Mouse (Mus musculus) kidney, embryonic 16.5 days (tissue): ENCODE measurements around the gene Traf3ip1. TPM values are rescaled to one million over a fixed set of nuclear protein-coding genes. Genes with fewer than 3 reads are reported as not detected.
A peak's percentile ranks its signal among the peaks of the same experiment; 100 is the strongest.

Source experiments
- ATAC-seq: fragments of 200-750 bp; cut with Nextera tagmentation; 2 replicates; pipeline ENCODE4 v1.8.0; 2017; ENCODE audit warnings: moderate TSS enrichment; ENCODE audit not compliant: low FRiP score, low TSS enrichment
- H3K27ac ChIP-seq: fragments of 300-500 bp; sonication (generic); 2 replicates; pipeline ENCODE4 v1.5.1; 2014; ENCODE audit warnings: low read length
- H3K27me3 ChIP-seq: fragments of 300-500 bp; sonication (generic); 2 replicates; pipeline ENCODE4 v1.6.1; 2014; ENCODE audit warnings: low read length, control low read depth, mixed read lengths; ENCODE audit not compliant: insufficient read depth
- H3K36me3 ChIP-seq: fragments of 300-500 bp; sonication (generic); 2 replicates; pipeline ENCODE4 v1.6.1; 2014; ENCODE audit warnings: low read length, control low read depth, mixed read lengths; ENCODE audit not compliant: insufficient read depth
- H3K4me1 ChIP-seq: fragments of 300-500 bp; sonication (generic); 2 replicates; pipeline ENCODE4 v1.6.1; 2014; ENCODE audit warnings: low read length, control low read depth, mixed read lengths; ENCODE audit not compliant: insufficient read depth
- H3K4me2 ChIP-seq: fragments of 300-500 bp; sonication (generic); replicated peaks from 2 replicates; pipeline ENCODE4 v1.6.1; 2014; ENCODE audit warnings: low read depth, low read length
- H3K4me3 ChIP-seq: fragments of 300-500 bp; sonication (generic); 2 replicates; pipeline ENCODE4 v1.5.1; 2014; ENCODE audit warnings: mild to moderate bottlenecking, low read length
- H3K9ac ChIP-seq: fragments of 300-500 bp; sonication (generic); replicated peaks from 2 replicates; pipeline ENCODE4 v1.6.1; 2014; ENCODE audit warnings: low read length
- H3K9me3 ChIP-seq: fragments of 300-500 bp; sonication (generic); 2 replicates; pipeline ENCODE4 v1.6.1; 2016; ENCODE audit warnings: low read length, control low read depth
- WGBS: fragments of 180-500 bp; shearing (Covaris S2); extraction: QIAGEN DNeasy Blood & Tissue Kit; methylation state at CpG from one replicate; pipeline ENCODE4 v1.1.7; 2014; 5-methylcytosine and 5-hydroxymethylcytosine counted together
- polyA plus RNA-seq: library from polyadenylated mRNA; unstranded; fragments of >200 nt; fragmentation: Nextera tagmentation; extraction: Ambion mirVana; gene quantifications from 2 replicates; pipeline ENCODE4 v1.2.1, GENCODE M21; 2015

Gene Traf3ip1
- polyA plus RNA-seq, 1 experiment from 2014 or later, result 10.7 TPM

- H3K4me2 ChIP-seq, result no peak overlapping the region
- 90% methylated on average over 6 of the region's 6 CpGs for WGBS
- H3K9ac ChIP-seq, result no peak overlapping the region
- H3K9me3 ChIP-seq, result no peaks in the 10 kb centered on the region
- 0 out of 2 replicates have a peak, but pooled peaks cover 2% of the 10 kb centered on the region for H3K36me3 ChIP-seq
- H3K27me3 ChIP-seq, result no peaks in the 10 kb centered on the region
- H3K27ac ChIP-seq, result no peak overlapping the region
- no peak for ATAC-seq
- no peak overlapping the region for H3K4me3 ChIP-seq
- H3K4me1 ChIP-seq, result no peaks in the 10 kb centered on the region
Measured at GRCm38 (mm10) chr1:91561226-91561625, 66.8 kb downstream of the Traf3ip1 start.

GRCm38 (mm10) chr1:91562977-91563590, 68.6 kb downstream of the Traf3ip1 start:
- Histone ChIP-seq H3K27me3 (no peaks in the 10 kb centered on the region), H3K27ac (no peak overlapping the region), H3K36me3 (no peaks in the 10 kb centered on the region), H3K4me2 (no peak overlapping the region), H3K9ac (no peak overlapping the region), H3K4me1 (no peaks in the 10 kb centered on the region), H3K4me3 (no peak overlapping the region), H3K9me3 (no peaks in the 10 kb centered on the region)
- WGBS, result 85% methylated on average over 4 of the region's 4 CpGs
- ATAC-seq, result no peak

- no peak overlapping the region for H3K9ac ChIP-seq
- no peaks in the 10 kb centered on the region for H3K9me3 ChIP-seq
- WGBS, result 76% methylated on average over 3 of the region's 3 CpGs
- no peak overlapping the region for H3K4me2 ChIP-seq
- no peak overlapping the region for H3K4me3 ChIP-seq
- no peaks in the 10 kb centered on the region for H3K27me3 ChIP-seq
- no peaks in the 10 kb centered on the region for H3K4me1 ChIP-seq
- no peaks in the 10 kb centered on the region for H3K36me3 ChIP-seq
- ATAC-seq, result no peak; the same call in 1 of the 2 replicates
- H3K27ac ChIP-seq, result no peak overlapping the region
Measured at GRCm38 (mm10) chr1:91564004-91564403, 69.6 kb downstream of the Traf3ip1 start.

GRCm38 (mm10) chr1:91564598-91564997, 70.2 kb downstream of the Traf3ip1 start:
- Histone ChIP-seq H3K36me3 (no peaks in the 10 kb centered on the region), H3K4me3 (no peak overlapping the region), H3K4me2 (no peak overlapping the region), H3K27ac (no peak overlapping the region), H3K27me3 (no peaks in the 10 kb centered on the region), H3K9me3 (no peaks in the 10 kb centered on the region), H3K9ac (no peak overlapping the region), H3K4me1 (no peaks in the 10 kb centered on the region)
- WGBS, result 39% methylated on average over 6 of the region's 6 CpGs
- no peak for ATAC-seq

- Histone ChIP-seq H3K27me3 (no peaks in the 10 kb centered on the region), H3K4me2 (no peak overlapping the region), H3K4me1 (no peaks in the 10 kb centered on the region), H3K36me3 (no peaks in the 10 kb centered on the region), H3K4me3 (no peak overlapping the region), H3K27ac (no peak overlapping the region), H3K9me3 (no peaks in the 10 kb centered on the region), H3K9ac (no peak overlapping the region)
- no peak for ATAC-seq
- WGBS, result 91% methylated on average over 2 of the region's 2 CpGs
Measured at GRCm38 (mm10) chr1:91567269-91567668, 72.8 kb downstream of the Traf3ip1 start.

GRCm38 (mm10) chr1:91572458-91572857, 78.0 kb downstream of the Traf3ip1 start:
- Histone ChIP-seq H3K4me1 (no peaks in the 10 kb centered on the region), H3K36me3 (no peaks in the 10 kb centered on the region), H3K4me2 (no peak overlapping the region), H3K9me3 (no peaks in the 10 kb centered on the region), H3K27me3 (no peaks in the 10 kb centered on the region), H3K4me3 (no peak overlapping the region), H3K9ac (no peak overlapping the region), H3K27ac (no peak overlapping the region)
- no peak for ATAC-seq
- 81% methylated on average over 10 of the region's 10 CpGs for WGBS

- Histone ChIP-seq H3K9ac (no peak overlapping the region), H3K36me3 (no peaks in the 10 kb centered on the region), H3K4me2 (no peak overlapping the region), H3K4me1 (no peaks in the 10 kb centered on the region), H3K9me3 (no peaks in the 10 kb centered on the region), H3K4me3 (no peak overlapping the region), H3K27me3 (no peaks in the 10 kb centered on the region), H3K27ac (no peak overlapping the region)
- no peak for ATAC-seq
- WGBS, result 64% methylated on average over 3 of the region's 3 CpGs
Measured at GRCm38 (mm10) chr1:91574208-91574607, 79.8 kb downstream of the Traf3ip1 start.

- no peaks in the 10 kb centered on the region for H3K9me3 ChIP-seq
- no peaks in the 10 kb centered on the region for H3K27me3 ChIP-seq
- no peak overlapping the region for H3K27ac ChIP-seq
- WGBS, result 42% methylated on average over 7 of the region's 7 CpGs
- no peaks in the 10 kb centered on the region for H3K4me1 ChIP-seq
- H3K9ac ChIP-seq, result no peak overlapping the region
- ATAC-seq, result peak; percentile 75
- H3K4me2 ChIP-seq, result no peak overlapping the region
- no peaks in the 10 kb centered on the region for H3K36me3 ChIP-seq
- no peak overlapping the region for H3K4me3 ChIP-seq
Measured at GRCm38 (mm10) chr1:91577883-91578517, 83.6 kb downstream of the Traf3ip1 start.
